Mouse (Mus musculus) liver, adult 2 months (tissue): ENCODE results near the gene Lgals12.

Experiments
- CTCF ChIP-seq: fragments of 200-500 bp; IDR thresholded peaks from 2 replicates; pipeline ENCODE4 v1.5.1; 2011; ENCODE audit warnings: low read depth, low read length, control low read depth
- POLR2A ChIP-seq: fragments of 200-500 bp; IDR thresholded peaks from 2 replicates; pipeline ENCODE4 v1.6.1; 2011; ENCODE audit warnings: low read length, control low read depth; ENCODE audit not compliant: insufficient read depth; ENCODE audit errors: extremely low read depth

DNA sequence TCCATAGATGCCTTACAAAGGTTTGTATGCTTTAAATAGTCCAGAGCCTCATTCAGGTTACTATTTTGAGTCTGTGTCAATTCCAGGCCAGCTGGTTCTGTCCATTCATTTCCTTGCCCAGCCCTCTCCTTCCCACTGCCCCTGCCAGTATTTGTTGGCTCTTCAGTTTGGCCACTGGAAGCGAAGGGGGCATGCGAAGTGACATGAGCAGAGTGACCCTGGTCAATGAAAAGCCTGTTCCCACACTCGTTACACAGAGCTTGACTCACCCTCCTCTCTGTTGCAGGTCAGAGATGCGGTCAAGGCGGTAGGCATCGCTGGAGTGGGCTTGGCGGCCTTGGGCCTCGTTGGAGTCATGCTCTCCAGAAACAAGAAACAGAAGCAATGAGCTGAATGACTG is 21.7 kb downstream of the Lgals12 start:
- TF ChIP-seq POLR2A (no peak), CTCF (no peak)
